Mouse (Mus musculus) bone marrow macrophage, adult 2 months (primary cell): ENCODE results near the gene Abca17.

ENCODE experiments used
- CTCF ChIP-seq: IDR thresholded peaks from 2 replicates; pipeline ENCODE4 v1.5.1; 2012; ENCODE audit warnings: low read depth, mild to moderate bottlenecking, low read length, moderate library complexity
- POLR2A ChIP-seq: IDR thresholded peaks from 2 replicates; pipeline ENCODE4 v1.6.1; 2012; ENCODE audit warnings: mild to moderate bottlenecking, low read depth, low read length, borderline replicate concordance

- TF ChIP-seq POLR2A (no peak), CTCF (no peak)
Measured at GRCm38 (mm10) chr17:24224741-24225140, 126.1 kb downstream of the Abca17 start.
